Mouse (Mus musculus) stomach, embryonic 14.5 days (tissue): ENCODE data around the gene Olfr275. TPM values are rescaled to one million over a fixed set of nuclear protein-coding genes. Genes with fewer than 3 reads are reported as not detected.
"Not testable (repeated sequence)": the region's sequence is repeated elsewhere in the genome, so short reads cannot be mapped to it uniquely, and the experiment has no call there.

Experiments used
- ATAC-seq: fragments of 200-750 bp; cut with Nextera tagmentation; 2 replicates; pipeline ENCODE4 v1.8.0; 2017; ENCODE audit warnings: low read depth, moderate TSS enrichment; ENCODE audit not compliant: insufficient number of reproducible peaks, insufficient read depth, low FRiP score
- H3K27ac ChIP-seq: fragments of 300-500 bp; sonication (generic); 2 replicates; pipeline ENCODE4 v1.5.1; 2014; ENCODE audit warnings: mild to moderate bottlenecking, low read length, moderate library complexity, mixed read lengths
- H3K27me3 ChIP-seq: fragments of 300-500 bp; sonication (generic); 2 replicates; pipeline ENCODE4 v1.6.1; 2014; ENCODE audit warnings: low read length, control low read depth, mixed read lengths; ENCODE audit not compliant: control insufficient read depth, insufficient read depth
- H3K36me3 ChIP-seq: fragments of 300-500 bp; sonication (generic); 2 replicates; pipeline ENCODE4 v1.6.1; 2014; ENCODE audit warnings: mild to moderate bottlenecking, control low read depth, low read length, moderate library complexity, mixed read lengths; ENCODE audit not compliant: control insufficient read depth, insufficient read depth
- H3K4me1 ChIP-seq: fragments of 300-500 bp; sonication (generic); 2 replicates; pipeline ENCODE4 v1.6.1; 2014; ENCODE audit warnings: low read length, control low read depth, mixed read lengths; ENCODE audit not compliant: control insufficient read depth, insufficient read depth
- H3K4me2 ChIP-seq: fragments of 300-500 bp; sonication (generic); replicated peaks from 2 replicates; pipeline ENCODE4 v1.6.1; 2014; ENCODE audit warnings: low read depth, low read length, control low read depth
- H3K4me3 ChIP-seq: fragments of 300-500 bp; sonication (generic); 2 replicates; pipeline ENCODE4 v1.5.1; 2014; ENCODE audit warnings: low read depth, low read length, control low read depth
- H3K9ac ChIP-seq: fragments of 300-500 bp; sonication (generic); replicated peaks from 2 replicates; pipeline ENCODE4 v1.6.1; 2014; ENCODE audit warnings: low read depth, mild to moderate bottlenecking, control low read depth, low read length, moderate library complexity, mixed read lengths
- H3K9me3 ChIP-seq: fragments of 300-500 bp; sonication (generic); 2 replicates; pipeline ENCODE4 v1.6.1; 2016; ENCODE audit warnings: low read depth, low read length, control low read depth; ENCODE audit not compliant: control insufficient read depth
- WGBS: fragments of 180-500 bp; shearing (Covaris S2); extraction: QIAGEN DNeasy Blood & Tissue Kit; methylation state at CpG from one replicate; pipeline ENCODE4 v1.1.7; 2014; 5-methylcytosine and 5-hydroxymethylcytosine counted together
- polyA plus RNA-seq: library from polyadenylated mRNA; unstranded; fragments of >200 nt; fragmentation: Nextera tagmentation; extraction: Ambion mirVana; gene quantifications from 2 replicates; pipeline ENCODE4 v1.2.1, GENCODE M21; 2014

Gene Olfr275
- not detected in 2 replicates for polyA plus RNA-seq

DNA sequence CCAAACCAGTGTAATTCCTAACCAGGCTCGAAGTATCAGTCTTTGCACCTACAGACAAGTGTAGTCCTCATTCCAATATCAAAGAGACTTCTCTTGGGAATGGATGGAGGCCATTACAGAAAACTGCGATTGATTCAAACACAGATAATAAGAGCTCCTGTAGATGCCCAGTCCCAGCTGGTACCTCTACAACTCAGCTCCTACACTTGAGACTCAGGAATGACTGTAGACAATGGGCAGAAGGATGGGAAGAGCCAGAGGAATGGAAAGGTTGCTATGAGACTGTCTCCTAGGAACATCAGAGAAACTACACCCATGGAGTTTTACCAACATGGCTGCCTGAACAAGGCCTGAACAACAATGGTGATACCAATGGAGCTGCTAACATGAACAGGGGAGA is at the start of gene Olfr275:
TSS of gene Olfr275 (plus strand) at position 301 of the 400 bp plus-strand sequence.
- no peak within 1 kb of the TSS for H3K4me3 ChIP-seq
- H3K9ac ChIP-seq, result no peak within 1 kb of the TSS
- H3K27me3 ChIP-seq, result no peaks in the 10 kb centered on the region
- H3K36me3 ChIP-seq, result no peaks in the 10 kb centered on the region
- no peak within 1 kb of the TSS for H3K27ac ChIP-seq
- WGBS, result 86% methylated on average over 2 of the region's 2 CpGs
- H3K9me3 ChIP-seq, result no peaks in the 10 kb centered on the region
- no peak within 1 kb of the TSS for H3K4me2 ChIP-seq
- no peaks in the 10 kb centered on the region for H3K4me1 ChIP-seq
- ATAC-seq, result no peak

DNA sequence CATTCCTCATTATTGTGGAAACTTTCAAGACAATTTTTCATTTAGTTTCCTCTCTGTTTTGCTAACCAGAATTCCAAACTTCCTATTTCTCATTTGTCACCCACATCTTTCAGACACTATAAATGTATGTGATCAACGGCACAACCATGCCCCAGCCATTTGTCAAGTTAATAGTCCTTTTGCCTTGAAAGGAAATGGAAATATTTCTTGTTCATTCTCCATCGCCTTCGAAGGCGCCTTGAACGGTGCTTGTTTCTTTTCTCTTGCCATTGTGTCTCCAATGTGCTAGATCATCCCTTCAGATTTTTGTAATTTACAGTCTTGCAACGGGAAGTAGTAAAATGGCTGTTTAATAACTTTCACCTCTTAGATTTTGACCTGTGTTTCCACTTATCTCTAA is 48.8 kb upstream of the Olfr275 start:
- no peak overlapping the region for H3K27ac ChIP-seq
- no peaks in the 10 kb centered on the region for H3K27me3 ChIP-seq
- H3K9ac ChIP-seq, result no peak overlapping the region
- H3K9me3 ChIP-seq, result no peaks in the 10 kb centered on the region
- ATAC-seq, result no peak
- no peaks in the 10 kb centered on the region for H3K36me3 ChIP-seq
- no peak overlapping the region for H3K4me3 ChIP-seq
- 49% methylated on average over 6 of the region's 6 CpGs for WGBS
- no peak overlapping the region for H3K4me2 ChIP-seq
- H3K4me1 ChIP-seq, result no peaks in the 10 kb centered on the region

DNA sequence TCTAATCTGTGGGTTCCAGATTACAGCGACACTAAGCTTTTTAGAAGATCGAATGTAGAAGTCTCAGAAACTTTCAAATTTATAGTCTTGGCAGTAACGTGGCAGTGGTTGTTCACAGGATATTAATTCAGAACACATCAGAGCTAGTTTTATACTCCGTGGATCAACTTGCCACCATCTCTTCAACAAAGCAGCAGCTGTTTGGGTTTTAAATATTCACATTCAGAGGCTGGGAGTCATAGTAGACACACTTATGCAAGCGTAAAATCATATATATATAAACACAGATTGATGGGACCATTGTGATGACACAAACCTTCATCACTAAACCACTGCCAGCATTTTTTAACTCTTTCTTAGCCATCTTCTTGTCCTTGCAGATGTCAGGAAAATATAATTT is 42.2 kb upstream of the Olfr275 start:
- ATAC-seq, result no peak
- no peaks in the 10 kb centered on the region for H3K36me3 ChIP-seq
- H3K9ac ChIP-seq, result no peak overlapping the region
- no peak overlapping the region for H3K27ac ChIP-seq
- H3K4me2 ChIP-seq, result no peak overlapping the region
- no peaks in the 10 kb centered on the region for H3K9me3 ChIP-seq
- H3K4me3 ChIP-seq, result no peak overlapping the region
- H3K27me3 ChIP-seq, result no peaks in the 10 kb centered on the region
- WGBS, result 55% methylated on average over 5 of the region's 5 CpGs
- H3K4me1 ChIP-seq, result no peaks in the 10 kb centered on the region

DNA sequence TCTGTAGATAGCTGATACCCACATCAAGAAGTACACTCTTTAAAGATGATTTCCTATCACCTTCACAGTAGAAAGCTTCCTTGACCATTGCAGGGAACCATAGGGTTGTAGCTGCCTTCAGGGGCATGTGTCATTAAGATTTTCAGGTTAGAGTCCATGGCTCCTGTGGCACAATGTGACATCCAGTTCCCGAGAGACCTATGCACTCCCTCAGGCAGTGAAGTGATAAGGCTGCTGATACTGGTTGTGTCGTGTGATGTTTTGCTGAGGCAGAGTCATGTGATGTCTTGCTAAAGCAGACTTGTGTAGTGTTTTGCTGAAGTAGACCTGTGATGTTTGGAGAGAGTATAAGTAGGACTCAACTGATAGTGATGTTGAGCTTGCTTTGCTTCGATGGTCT is 14.4 kb upstream of the Olfr275 start:
- Histone ChIP-seq H3K27ac (no peak overlapping the region), H3K4me1 (no peaks in the 10 kb centered on the region), H3K4me3 (no peak overlapping the region), H3K9me3 (no peaks in the 10 kb centered on the region), H3K27me3 (no peaks in the 10 kb centered on the region), H3K4me2 (no peak overlapping the region), H3K9ac (no peak overlapping the region), H3K36me3 (no peaks in the 10 kb centered on the region)
- WGBS, result 90% methylated on average over 3 of the region's 3 CpGs
- no peak for ATAC-seq

DNA sequence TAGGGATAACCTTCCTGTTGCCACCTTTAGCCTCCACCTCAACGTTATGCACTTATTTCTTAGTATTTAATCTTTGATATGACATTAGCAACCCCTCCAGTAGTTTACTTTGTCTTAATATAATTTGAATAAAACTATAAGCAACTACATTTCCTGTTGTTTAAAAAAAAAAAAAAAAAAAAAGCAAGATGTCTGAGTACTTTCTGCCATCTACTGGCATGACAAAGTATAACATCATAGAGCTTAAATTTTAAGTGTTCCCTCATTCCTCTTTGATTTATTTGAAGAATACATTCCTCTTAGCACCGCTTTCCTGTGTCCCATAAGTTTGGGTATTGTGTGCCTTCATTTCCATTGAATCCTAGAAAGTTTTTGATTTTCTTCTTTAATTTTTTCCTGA is 2.5 kb upstream of the Olfr275 start:
- Histone ChIP-seq H3K9ac (no peak overlapping the region), H3K36me3 (no peaks in the 10 kb centered on the region), H3K4me2 (no peak overlapping the region), H3K4me1 (no peaks in the 10 kb centered on the region), H3K4me3 (no peak overlapping the region), H3K9me3 (no peaks in the 10 kb centered on the region), H3K27ac (no peak overlapping the region), H3K27me3 (no peaks in the 10 kb centered on the region)
- ATAC-seq, result no peak
- WGBS, result 32% methylated on average over 2 of the region's 2 CpGs

DNA sequence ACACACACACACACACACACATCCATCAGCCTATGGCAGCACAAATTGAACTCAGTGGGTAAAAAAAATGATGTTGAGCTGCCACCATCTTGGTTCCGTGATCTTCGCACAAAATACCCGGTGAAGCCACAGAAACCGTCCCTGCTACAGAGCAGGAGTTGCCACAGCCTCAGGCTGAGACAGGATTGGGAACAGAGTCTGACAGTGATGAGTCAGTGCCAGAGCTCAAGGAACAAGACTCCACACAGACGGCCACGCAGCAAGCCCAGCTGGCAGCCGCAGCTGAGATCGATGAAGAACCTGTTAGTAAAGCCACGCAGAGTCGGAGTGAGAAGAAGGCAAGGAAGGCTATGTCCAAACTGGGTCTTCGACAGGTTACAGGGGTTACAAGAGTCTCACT is 7.0 kb downstream of the Olfr275 start:
- H3K27ac ChIP-seq, result no peak overlapping the region
- no peaks in the 10 kb centered on the region for H3K9me3 ChIP-seq
- 96% methylated on average over 11 of the region's 11 CpGs for WGBS
- no peaks in the 10 kb centered on the region for H3K4me1 ChIP-seq
- no peaks in the 10 kb centered on the region for H3K27me3 ChIP-seq
- H3K9ac ChIP-seq, result no peak overlapping the region
- no peak for ATAC-seq
- H3K36me3 ChIP-seq, result no peaks in the 10 kb centered on the region
- H3K4me3 ChIP-seq, result no peak overlapping the region
- H3K4me2 ChIP-seq, result no peak overlapping the region

DNA sequence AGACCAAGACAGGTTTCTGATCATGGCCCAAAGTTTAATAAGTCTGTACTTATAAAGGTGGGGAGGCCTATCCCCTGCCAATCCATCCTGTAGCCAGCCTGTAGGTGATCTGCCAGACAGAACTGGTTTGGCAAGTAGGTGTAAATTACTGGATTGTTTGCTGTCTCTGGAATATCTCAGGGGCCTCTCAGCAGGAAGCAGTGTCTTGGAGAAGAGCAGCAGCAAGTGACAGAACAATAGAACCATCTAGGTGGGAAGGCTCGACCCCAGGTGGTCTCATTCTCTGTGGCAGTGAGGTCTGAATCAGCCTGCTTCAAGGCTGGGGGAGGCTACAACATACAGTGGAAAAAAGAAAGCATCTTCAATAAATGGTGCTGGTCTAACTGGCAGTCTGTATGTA is 31.0 kb downstream of the Olfr275 start:
- not testable (repeated sequence) for H3K27me3 ChIP-seq, H3K4me1 ChIP-seq, H3K4me3 ChIP-seq, H3K4me2 ChIP-seq, H3K27ac ChIP-seq, ATAC-seq, H3K9me3 ChIP-seq, H3K36me3 ChIP-seq, H3K9ac ChIP-seq
- WGBS, result 33% methylated on average over 1 of the region's 1 CpGs

DNA sequence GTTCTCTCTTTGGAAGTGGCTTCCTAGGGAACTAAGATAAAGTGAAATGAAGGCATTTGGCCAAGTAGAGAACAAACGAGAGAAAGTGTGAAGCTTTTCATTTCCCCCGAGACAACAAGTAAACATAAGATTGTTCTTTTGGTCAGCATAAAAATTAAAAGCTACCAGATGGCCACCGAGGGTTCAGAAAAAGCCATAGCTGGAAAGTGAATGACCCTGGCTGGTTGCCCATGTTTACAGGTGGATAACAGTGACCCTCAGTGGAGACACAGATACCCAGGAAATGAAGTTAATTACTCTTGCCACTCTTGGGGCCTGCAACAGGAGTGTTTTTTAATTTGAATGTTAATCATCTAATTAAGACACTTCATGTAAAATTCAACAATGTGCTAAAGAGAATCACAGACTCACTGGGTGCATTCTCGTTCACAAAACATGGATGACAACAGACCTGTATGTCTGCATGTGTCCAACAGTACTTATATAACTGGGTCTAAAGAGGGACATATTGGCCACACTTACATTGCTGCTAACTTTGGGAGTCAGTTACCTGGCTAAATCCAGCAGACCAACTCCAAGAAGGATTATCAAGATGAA is 34.7 kb downstream of the Olfr275 start:
- Histone ChIP-seq H3K4me1 (no peaks in the 10 kb centered on the region), H3K4me2 (no peak overlapping the region), H3K9me3 (no peaks in the 10 kb centered on the region), H3K27ac (no peak overlapping the region), H3K36me3 (no peaks in the 10 kb centered on the region), H3K4me3 (no peak overlapping the region), H3K9ac (no peak overlapping the region), H3K27me3 (no peaks in the 10 kb centered on the region)
- 60% methylated on average over 4 of the region's 4 CpGs for WGBS
- no peak for ATAC-seq

DNA sequence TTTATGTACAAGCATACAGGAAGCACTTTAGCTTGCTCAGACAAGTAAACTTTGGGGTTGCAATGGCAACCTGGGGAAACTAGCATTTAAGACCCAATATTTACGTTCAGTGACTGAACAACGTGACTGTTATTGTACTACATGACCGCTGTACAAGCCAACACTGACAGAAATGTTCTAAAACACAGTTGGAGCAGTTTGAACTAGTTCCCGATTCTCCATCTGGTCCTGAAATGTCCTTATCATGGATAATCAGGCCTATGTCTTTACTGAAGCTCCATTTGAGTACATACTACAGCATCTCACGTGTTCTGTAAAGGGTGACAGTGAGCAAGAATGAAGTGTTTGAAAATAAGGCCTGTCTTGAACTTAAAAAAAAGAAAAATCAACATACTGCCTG is 35.3 kb downstream of the Olfr275 start:
- no peaks in the 10 kb centered on the region for H3K9me3 ChIP-seq
- no peak overlapping the region for H3K27ac ChIP-seq
- no peaks in the 10 kb centered on the region for H3K36me3 ChIP-seq
- ATAC-seq, result no peak
- WGBS, result 77% methylated on average over 5 of the region's 5 CpGs
- no peak overlapping the region for H3K9ac ChIP-seq
- no peak overlapping the region for H3K4me2 ChIP-seq
- no peaks in the 10 kb centered on the region for H3K27me3 ChIP-seq
- H3K4me3 ChIP-seq, result no peak overlapping the region
- H3K4me1 ChIP-seq, result no peaks in the 10 kb centered on the region
